Mouse (Mus musculus): ENCODE measurements around the gene Ccdc126. TPM values are rescaled to one million over a fixed set of nuclear protein-coding genes. Genes with fewer than 3 reads are reported as not detected.

The Ccdc126 gene
- total RNA-seq (2023) = 6.2 TPM

DNA sequence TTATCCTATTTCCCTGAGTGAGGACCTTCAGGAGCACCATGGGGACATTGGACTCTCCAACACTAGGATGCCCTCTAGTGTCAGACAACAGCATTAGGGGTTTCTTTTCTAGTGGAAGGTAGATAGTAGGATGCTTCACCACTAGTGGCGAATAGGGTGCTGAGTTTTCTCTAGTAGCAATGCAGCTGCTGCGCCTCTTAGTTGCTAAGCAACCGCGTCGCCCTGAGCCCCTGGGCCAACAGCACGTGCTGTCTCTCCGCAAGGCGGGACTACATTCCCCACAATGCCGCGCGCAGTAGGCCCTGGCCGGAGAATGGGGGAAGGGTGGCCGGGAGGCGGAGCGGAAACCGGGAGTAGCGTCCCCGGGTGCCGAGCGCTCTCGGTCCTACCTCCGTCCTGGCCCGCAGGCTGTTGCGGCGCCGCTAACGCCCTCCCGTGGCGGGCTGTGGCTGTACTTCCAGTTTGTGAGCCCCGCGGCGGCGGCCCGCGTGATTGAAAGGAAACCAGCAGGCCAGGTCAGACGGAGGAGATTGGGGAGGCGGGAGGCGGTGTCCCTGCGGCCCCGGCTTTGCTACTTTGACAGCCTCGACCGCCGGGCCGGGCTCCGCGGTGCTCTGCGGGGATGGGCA lies at the start of gene Ccdc126:
Gene Ccdc126 (plus strand): TSS at position 309 of the 629 bp plus-strand sequence.

DNA sequence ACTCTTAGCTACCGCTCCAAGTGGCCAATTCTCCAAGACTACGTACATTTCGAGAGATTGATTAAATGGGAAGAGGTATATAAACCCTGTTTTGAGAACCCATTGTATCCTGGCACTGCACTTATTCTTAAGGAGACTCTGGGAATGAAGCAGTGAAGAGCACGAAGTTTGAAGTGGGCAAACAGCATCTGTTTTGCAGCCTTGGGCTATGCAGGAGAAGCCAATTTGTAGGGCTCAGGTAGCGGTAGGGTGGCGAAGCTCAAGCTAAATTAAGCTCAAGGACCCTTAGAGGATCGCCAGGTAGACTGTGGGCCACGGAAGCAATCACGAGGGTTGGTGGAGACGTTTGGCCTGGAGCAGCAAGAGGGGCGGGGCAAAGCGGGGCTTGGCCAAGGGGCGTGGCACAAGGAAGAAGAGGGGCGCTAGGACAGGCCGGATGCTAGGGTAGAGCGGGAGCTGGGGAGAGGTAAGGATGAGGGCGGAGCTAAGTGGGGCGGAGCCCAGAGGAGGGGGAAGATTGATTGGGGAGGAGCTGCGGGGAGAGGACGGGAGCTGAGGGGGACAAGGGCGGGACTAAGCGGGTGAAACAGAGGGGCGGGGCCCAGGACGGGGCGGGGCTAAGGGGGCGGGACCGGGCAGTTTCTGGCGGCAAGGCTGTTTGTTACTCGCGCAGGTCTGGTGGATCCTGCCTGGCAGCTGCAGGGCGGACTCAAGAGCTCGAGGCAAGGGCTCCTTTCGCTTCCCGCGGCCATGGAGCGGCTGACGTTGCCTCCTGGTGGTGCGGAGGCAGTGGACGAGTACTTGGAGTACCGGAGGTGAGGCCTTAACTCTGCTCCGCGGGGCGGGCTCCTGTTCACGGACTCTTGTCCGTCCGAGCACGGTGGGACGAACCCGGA lies 48.3 kb downstream of the Ccdc126 start, which contains the start of gene Fam221a:
Gene Fam221a (plus strand): TSS at position 581 of the 896 bp plus-strand sequence.

Other genes with a start within 250 kb of the Ccdc126 start
- gene Malsu1, start 245.5 kb upstream of the Ccdc126 start, total RNA-seq (2023) = 53.0 TPM
- gene Igf2bp3, start 104.3 kb upstream of the Ccdc126 start, total RNA-seq (2023) = 0.18 TPM
- gene Tra2a, start 55.2 kb upstream of the Ccdc126 start, total RNA-seq (2023) = 208 TPM
- 5.0 TPM for gene Fam221a, start 48.5 kb downstream of the Ccdc126 start, total RNA-seq (2023)
- not detected for gene Stk31, start 76.3 kb downstream of the Ccdc126 start, total RNA-seq (2023)

Measured in CD4-positive naive resting alpha-beta T cell, adult 57 days (primary cell).